Mouse (Mus musculus) hindbrain, embryonic 11.5 days (tissue): Measurements from ENCODE around the gene Tmprss9. TPM values are rescaled to one million over a fixed set of nuclear protein-coding genes. Genes with fewer than 3 reads are reported as not detected.

Source experiments
- ATAC-seq: fragments of 200-750 bp; cut with Nextera tagmentation; 2 replicates; pipeline ENCODE4 v1.8.0; 2017; ENCODE audit warnings: mild to moderate bottlenecking, moderate TSS enrichment, moderate library complexity; ENCODE audit not compliant: low FRiP score
- DNase-seq: peaks from one replicate; pipeline ENCODE4 v3.0.0-alpha.2; 2015; ENCODE audit warnings: low spot score
- H3K27ac ChIP-seq: fragments of 300-500 bp; sonication (generic); 2 replicates; pipeline ENCODE4 v1.5.1; 2014; ENCODE audit warnings: mild to moderate bottlenecking, low read depth, low read length
- H3K27me3 ChIP-seq: fragments of 300-500 bp; sonication (generic); 2 replicates; pipeline ENCODE4 v1.6.1; 2014; ENCODE audit warnings: mild to moderate bottlenecking, low read length, moderate library complexity, mixed read lengths; ENCODE audit not compliant: control insufficient read depth, insufficient read depth
- H3K36me3 ChIP-seq: fragments of 300-500 bp; sonication (generic); 2 replicates; pipeline ENCODE4 v1.6.1; 2014; ENCODE audit warnings: mild to moderate bottlenecking, low read length, moderate library complexity, mixed read lengths; ENCODE audit not compliant: control insufficient read depth, insufficient read depth
- H3K4me1 ChIP-seq: fragments of 300-500 bp; sonication (generic); replicated peaks from 2 replicates; pipeline ENCODE4 v1.6.1; 2014; ENCODE audit warnings: low read length, mixed read lengths; ENCODE audit not compliant: control insufficient read depth, insufficient read depth
- H3K4me2 ChIP-seq: fragments of 300-500 bp; sonication (generic); replicated peaks from 2 replicates; pipeline ENCODE4 v1.6.1; 2014; ENCODE audit warnings: mild to moderate bottlenecking, low read depth, low read length
- H3K4me3 ChIP-seq: fragments of 300-500 bp; sonication (generic); 2 replicates; pipeline ENCODE4 v1.5.1; 2014; ENCODE audit warnings: low read depth, low read length
- H3K9ac ChIP-seq: fragments of 300-500 bp; sonication (generic); 2 replicates; pipeline ENCODE4 v1.6.1; 2014; ENCODE audit warnings: low read depth, low read length
- H3K9me3 ChIP-seq: fragments of 300-500 bp; sonication (generic); 2 replicates; pipeline ENCODE4 v1.6.1; 2016; ENCODE audit warnings: low read length; ENCODE audit not compliant: control insufficient read depth
- WGBS: fragments of 180-500 bp; shearing (Covaris S2); extraction: QIAGEN DNeasy Blood & Tissue Kit; methylation state at CpG from one replicate; pipeline ENCODE4 v1.1.7; 2014; 5-methylcytosine and 5-hydroxymethylcytosine counted together
- polyA plus RNA-seq: library from polyadenylated mRNA; unstranded; fragments of >200 nt; fragmentation: Nextera tagmentation; extraction: Ambion mirVana; gene quantifications from 2 replicates; pipeline ENCODE4 v1.2.1, GENCODE M21; 2014

Tmprss9 gene
- polyA plus RNA-seq, 1 experiment from 2014 or later: 0.05 TPM

GRCm38 (mm10) chr10:80900318-80901247 lies 28.9 kb downstream of the Tmprss9 start, which contains the start of gene Timm13:
Gene Timm13, minus strand, starts transcription at chr10:80900969.
- Histone ChIP-seq H3K9me3 (no peaks in the 10 kb centered on the region), H3K36me3 (0 out of 2 replicates have a peak, but pooled peaks cover 11% of the 10 kb centered on the region), H3K27me3 (no peaks in the 10 kb centered on the region), H3K4me3 (peak within 1 kb of the TSS; percentile 79), H3K4me1 (peaks cover 7% of the 10 kb centered on the region), H3K4me2 (peak within 1 kb of the TSS; percentile 88), H3K27ac (peak within 1 kb of the TSS; percentile 80), H3K9ac (peak within 1 kb of the TSS; percentile 79)
- WGBS: under 1% methylated on average over 72 of the region's 72 CpGs
- ATAC-seq (peak; percentile 95), DNase-seq (peak; percentile 99)

DNA sequence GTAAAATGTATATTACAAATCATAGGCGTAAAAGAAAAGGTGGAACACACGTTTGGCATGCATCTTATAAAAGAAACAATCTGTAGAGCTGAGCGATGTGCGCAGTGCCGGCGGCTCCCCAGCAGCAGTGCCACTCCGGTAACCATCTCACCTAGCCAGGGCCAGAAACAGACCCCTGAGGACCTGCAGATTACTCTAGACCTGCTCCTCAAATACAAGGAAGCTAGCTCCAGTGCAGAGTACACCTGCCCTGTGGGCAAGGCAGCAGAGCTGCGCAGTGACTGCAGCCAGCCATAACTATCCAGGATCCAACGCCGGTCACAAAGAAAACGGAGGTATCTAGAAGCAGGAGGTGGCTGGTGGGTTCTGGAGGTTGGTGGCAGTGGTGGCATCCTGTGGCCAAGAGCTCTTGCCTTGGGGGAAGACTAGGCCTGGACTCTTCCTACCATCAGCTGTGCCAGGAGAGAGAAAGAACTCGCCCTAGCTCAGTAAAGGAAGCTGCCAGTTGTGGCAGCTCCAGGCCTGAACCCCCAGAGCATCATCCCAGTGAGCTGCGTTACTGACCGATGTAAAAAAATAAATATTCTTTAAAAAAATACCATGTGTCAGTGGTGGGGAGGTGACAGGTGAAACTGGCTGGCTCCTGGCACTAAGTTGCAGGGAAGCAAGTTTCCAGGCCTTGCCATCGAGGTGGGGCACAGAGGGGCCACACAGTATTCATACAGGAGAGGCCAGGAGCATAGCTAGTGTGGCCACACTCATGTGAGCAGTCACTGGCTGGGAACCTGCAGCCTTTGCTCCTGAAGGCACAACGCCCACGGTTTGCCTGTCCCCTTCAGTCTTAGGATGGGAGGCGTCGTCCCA lies 30.0 kb downstream of the Tmprss9 start:
- H3K4me2 ChIP-seq: no peak overlapping the region
- H3K27me3 ChIP-seq: no peaks in the 10 kb centered on the region
- WGBS: 90% methylated on average over 19 of the region's 19 CpGs
- ATAC-seq (no peak), DNase-seq (no peak)
- no peak overlapping the region for H3K9ac ChIP-seq
- no peak overlapping the region for H3K4me3 ChIP-seq
- H3K27ac ChIP-seq: no peak overlapping the region
- H3K36me3 ChIP-seq: 0 out of 2 replicates have a peak, but pooled peaks cover 11% of the 10 kb centered on the region
- H3K4me1 ChIP-seq: peaks cover 7% of the 10 kb centered on the region
- H3K9me3 ChIP-seq: no peaks in the 10 kb centered on the region

DNA sequence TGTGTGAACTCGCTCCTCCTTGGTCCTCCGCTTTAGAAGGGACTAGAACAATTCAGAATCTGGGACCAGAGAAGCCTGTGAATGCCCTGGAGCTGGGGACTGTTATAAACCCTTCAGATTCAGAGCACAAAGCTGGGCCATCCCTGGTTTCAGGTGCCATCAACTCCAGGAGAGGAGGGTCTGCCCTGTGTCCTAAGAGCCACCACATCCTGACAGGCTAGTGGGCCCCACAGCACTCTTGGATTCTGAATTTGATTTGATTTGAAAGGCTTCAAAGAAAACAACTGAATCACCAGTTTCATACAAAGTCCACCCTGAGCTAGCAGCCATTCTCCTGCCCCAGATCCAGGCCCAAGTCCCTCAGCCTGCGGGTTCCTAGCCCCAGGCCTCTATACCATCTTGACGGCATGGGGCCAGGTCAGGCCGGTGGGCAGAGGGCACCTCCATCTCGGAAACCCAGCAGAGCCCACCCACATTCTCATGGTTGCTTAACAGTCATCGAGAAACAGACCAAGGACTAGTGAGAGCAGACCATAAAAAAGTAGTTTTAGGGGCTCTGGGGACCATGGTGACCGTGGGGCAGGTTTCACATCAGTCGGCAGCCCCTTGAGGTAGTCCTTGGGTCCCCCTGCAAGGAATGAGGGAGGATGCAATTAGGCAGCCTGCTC lies 30.8 kb downstream of the Tmprss9 start:
- Histone ChIP-seq H3K4me1 (peaks cover 7% of the 10 kb centered on the region), H3K27ac (no peak overlapping the region), H3K9me3 (no peaks in the 10 kb centered on the region), H3K9ac (no peak overlapping the region), H3K27me3 (no peaks in the 10 kb centered on the region), H3K36me3 (0 out of 2 replicates have a peak, but pooled peaks cover 14% of the 10 kb centered on the region), H3K4me2 (no peak overlapping the region), H3K4me3 (no peak overlapping the region)
- DNase-seq (no peak), ATAC-seq (no peak)
- WGBS: 97% methylated on average over 9 of the region's 9 CpGs

DNA sequence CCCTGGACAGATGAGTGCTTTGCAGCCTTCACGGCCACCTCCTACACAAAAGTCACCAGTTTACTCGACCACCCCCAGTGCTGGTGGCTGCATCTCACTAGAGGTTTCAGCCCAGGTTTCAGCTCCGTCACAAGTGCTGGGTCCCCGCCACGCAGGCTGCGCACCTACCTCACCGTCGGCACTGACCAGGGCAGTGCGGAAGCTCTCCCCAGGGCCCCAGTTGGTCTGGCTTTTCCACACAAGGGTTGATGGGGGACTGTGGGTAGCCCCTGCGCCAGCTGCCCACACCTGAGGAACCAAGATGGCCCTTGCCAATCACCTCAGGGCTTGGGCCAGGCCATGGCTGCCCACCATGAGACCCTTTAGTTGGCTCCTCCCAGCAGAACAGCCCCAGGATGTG lies 31.6 kb downstream of the Tmprss9 start:
- WGBS: 91% methylated on average over 10 of the region's 10 CpGs
- H3K36me3 ChIP-seq: 0 out of 2 replicates have a peak, but pooled peaks cover 20% of the 10 kb centered on the region

GRCm38 (mm10) chr10:80904004-80904693 lies 32.5 kb downstream of the Tmprss9 start:
- no peaks in the 10 kb centered on the region for H3K9me3 ChIP-seq
- DNase-seq: no peak
- no peak for ATAC-seq
- 84% methylated on average over 28 of the region's 28 CpGs for WGBS
- H3K27ac ChIP-seq: no peak overlapping the region
- 0 out of 2 replicates have a peak, but pooled peaks cover 20% of the 10 kb centered on the region for H3K36me3 ChIP-seq
- no peak overlapping the region for H3K4me3 ChIP-seq
- H3K4me2 ChIP-seq: no peak overlapping the region
- peaks cover 7% of the 10 kb centered on the region for H3K4me1 ChIP-seq
- no peak overlapping the region for H3K9ac ChIP-seq
- H3K27me3 ChIP-seq: no peaks in the 10 kb centered on the region

More for the DNA sequence above, 31.6 kb downstream of the Tmprss9 start:
- no peak for DNase-seq
- no peak for ATAC-seq
- H3K4me2 ChIP-seq: no peak overlapping the region
- H3K27ac ChIP-seq: no peak overlapping the region
- H3K9ac ChIP-seq: no peak overlapping the region
- peaks cover 7% of the 10 kb centered on the region for H3K4me1 ChIP-seq
- H3K27me3 ChIP-seq: no peaks in the 10 kb centered on the region
- no peak overlapping the region for H3K4me3 ChIP-seq
- no peaks in the 10 kb centered on the region for H3K9me3 ChIP-seq

- no peak overlapping the region for H3K4me2 ChIP-seq
- peaks cover 22% of the 10 kb centered on the region; the same call in 1 of the 2 replicates for H3K36me3 ChIP-seq
- no peak for DNase-seq
- ATAC-seq: no peak
- H3K9me3 ChIP-seq: no peaks in the 10 kb centered on the region
- no peaks in the 10 kb centered on the region for H3K27me3 ChIP-seq
- H3K4me3 ChIP-seq: no peak overlapping the region
- no peak overlapping the region for H3K27ac ChIP-seq
- WGBS: 94% methylated on average over 11 of the region's 11 CpGs
- no peak overlapping the region for H3K9ac ChIP-seq
- H3K4me1 ChIP-seq: peaks cover 3% of the 10 kb centered on the region
These were observed 33.1 kb downstream of the Tmprss9 start for GRCm38 (mm10) chr10:80904709-80905108.

GRCm38 (mm10) chr10:80909375-80910162 lies 37.9 kb downstream of the Tmprss9 start:
- Histone ChIP-seq H3K27ac (no peak overlapping the region), H3K4me2 (no peak overlapping the region), H3K9ac (no peak overlapping the region), H3K36me3 (peaks cover 15% of the 10 kb centered on the region), H3K4me1 (no peaks in the 10 kb centered on the region), H3K9me3 (no peaks in the 10 kb centered on the region), H3K27me3 (no peaks in the 10 kb centered on the region), H3K4me3 (no peak overlapping the region)
- DNase-seq: no peak
- ATAC-seq: no peak
- 95% methylated on average over 22 of the region's 22 CpGs for WGBS
